Mouse (Mus musculus): Measurements from ENCODE around the gene Trpm2. TPM values are rescaled to one million over a fixed set of nuclear protein-coding genes. Genes with fewer than 3 reads are reported as not detected.
"Not testable (repeated sequence)": the region's sequence is repeated elsewhere in the genome, so short reads cannot be mapped to it uniquely, and the experiment has no call there.

The Trpm2 gene
- polyA plus RNA-seq, 1 experiment from 2014 or later: 0.60 TPM

DNA sequence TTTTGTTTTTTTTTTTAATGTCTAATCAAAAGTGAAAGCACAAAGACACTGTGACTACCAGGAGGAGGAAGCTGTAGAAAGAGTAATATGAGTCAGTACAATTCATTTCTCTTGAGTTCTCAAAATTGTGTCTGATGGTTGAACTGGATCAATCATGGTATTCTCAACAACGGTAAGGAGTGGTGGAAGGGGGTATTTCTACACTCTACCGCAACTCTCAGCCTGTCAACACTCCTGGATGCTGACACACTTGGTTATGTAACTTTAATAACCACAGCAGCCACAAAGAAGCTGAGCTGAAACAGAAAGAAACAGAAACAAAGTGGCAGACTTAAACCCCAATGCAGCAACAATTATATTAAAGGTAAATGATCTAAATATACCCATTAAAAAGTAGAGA lies 7.6 kb downstream of the Trpm2 start:
- H3K9ac ChIP-seq: no peak overlapping the region
- H3K36me3 ChIP-seq: no peaks in the 10 kb centered on the region
- 73% methylated on average over 2 of the region's 2 CpGs for WGBS

GRCm38 (mm10) chr10:77950468-77950867 lies 19.9 kb downstream of the Trpm2 start:
- not testable (repeated sequence) for H3K36me3 ChIP-seq; H3K9ac ChIP-seq; H3K4me1 ChIP-seq; H3K27ac ChIP-seq (replicated peaks); ATAC-seq (ENCODE audit: insufficient number of reproducible peaks, low FRiP score, low TSS enrichment, low read depth); H3K4me3 ChIP-seq (replicated peaks); H3K9me3 ChIP-seq (replicated peaks); H3K27me3 ChIP-seq; H3K4me2 ChIP-seq (replicated peaks)
- WGBS: 93% methylated on average over 10 of the region's 12 CpGs

More for the DNA sequence above, 7.6 kb downstream of the Trpm2 start:
- no peaks in the 10 kb centered on the region for H3K9me3 ChIP-seq (replicated peaks)
- no peaks in the 10 kb centered on the region for H3K4me1 ChIP-seq
- no peak for ATAC-seq (ENCODE audit: insufficient number of reproducible peaks, low FRiP score, low TSS enrichment, low read depth)
- no peak overlapping the region for H3K4me2 ChIP-seq (replicated peaks)
- no peak overlapping the region for H3K27ac ChIP-seq (replicated peaks)
- H3K27me3 ChIP-seq: peaks cover 2% of the 10 kb centered on the region; the same call in 1 of the 2 replicates
- no peak overlapping the region for H3K4me3 ChIP-seq (replicated peaks)

GRCm38 (mm10) chr10:77939685-77940084 lies 30.7 kb downstream of the Trpm2 start:
- Histone ChIP-seq H3K36me3 (no peaks in the 10 kb centered on the region), H3K9me3 (replicated peaks) (no peaks in the 10 kb centered on the region), H3K4me2 (replicated peaks) (no peak overlapping the region), H3K27ac (replicated peaks) (no peak overlapping the region), H3K27me3 (no peaks in the 10 kb centered on the region), H3K4me3 (replicated peaks) (no peak overlapping the region), H3K4me1 (no peaks in the 10 kb centered on the region), H3K9ac (no peak overlapping the region)
- 75% methylated on average over 2 of the region's 2 CpGs for WGBS
- ATAC-seq (ENCODE audit: insufficient number of reproducible peaks, low FRiP score, low TSS enrichment, low read depth): no peak

GRCm38 (mm10) chr10:77927375-77927774 lies 43.0 kb downstream of the Trpm2 start:
- H3K27me3 ChIP-seq: no peaks in the 10 kb centered on the region
- H3K9me3 ChIP-seq (replicated peaks): no peaks in the 10 kb centered on the region
- no peak overlapping the region for H3K4me3 ChIP-seq (replicated peaks)
- no peak for ATAC-seq (ENCODE audit: insufficient number of reproducible peaks, low FRiP score, low TSS enrichment, low read depth)
- no peak overlapping the region for H3K27ac ChIP-seq (replicated peaks)
- no peak overlapping the region for H3K9ac ChIP-seq
- 86% methylated on average over 10 of the region's 10 CpGs for WGBS
- no peak overlapping the region for H3K4me2 ChIP-seq (replicated peaks)
- no peaks in the 10 kb centered on the region for H3K36me3 ChIP-seq
- H3K4me1 ChIP-seq: no peaks in the 10 kb centered on the region

DNA sequence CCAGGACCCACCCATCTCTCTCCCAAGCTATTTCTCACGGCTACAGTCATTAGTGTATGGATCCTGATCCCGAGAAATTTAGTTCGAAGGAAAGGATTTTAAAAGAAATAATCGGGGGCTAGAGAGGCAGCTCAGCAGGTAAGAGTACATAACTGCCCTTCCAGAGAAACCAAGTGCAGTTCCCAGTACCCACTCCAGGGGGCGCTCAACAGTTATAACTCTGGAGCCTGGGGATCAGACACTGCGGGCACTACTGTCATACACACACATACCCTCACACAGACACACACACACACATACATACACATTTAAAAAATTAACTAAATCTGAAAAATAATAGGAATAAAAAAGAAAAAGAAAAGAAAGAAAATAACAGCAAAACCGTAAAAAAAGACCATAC lies 44.2 kb downstream of the Trpm2 start:
- WGBS: 37% methylated on average over 7 of the region's 7 CpGs
- H3K4me2 ChIP-seq (replicated peaks): no peak overlapping the region
- no peak overlapping the region for H3K4me3 ChIP-seq (replicated peaks)
- H3K9ac ChIP-seq: no peak overlapping the region
- H3K36me3 ChIP-seq: no peaks in the 10 kb centered on the region
- H3K27me3 ChIP-seq: no peaks in the 10 kb centered on the region
- H3K27ac ChIP-seq (replicated peaks): no peak overlapping the region
- no peaks in the 10 kb centered on the region for H3K4me1 ChIP-seq
- H3K9me3 ChIP-seq (replicated peaks): no peaks in the 10 kb centered on the region
- no peak for ATAC-seq (ENCODE audit: insufficient number of reproducible peaks, low FRiP score, low TSS enrichment, low read depth)

DNA sequence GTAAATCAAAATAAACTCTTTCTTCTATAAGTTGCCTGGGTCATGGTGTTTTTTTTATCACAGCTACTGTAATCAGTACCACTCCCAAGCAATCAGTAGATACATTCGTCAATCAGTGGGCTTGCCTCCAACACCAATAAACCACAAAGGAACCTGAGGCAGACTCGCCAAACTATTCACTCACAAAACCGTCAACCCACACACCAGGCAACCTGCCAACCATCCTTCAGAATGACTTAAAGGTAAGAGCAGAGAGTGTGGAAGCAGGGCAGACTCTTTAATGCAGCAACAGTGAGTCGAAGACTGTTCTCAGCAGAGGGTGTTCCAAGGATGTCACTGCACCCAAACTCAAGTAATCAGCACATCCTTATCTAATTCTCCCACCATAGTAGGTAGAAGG lies 47.7 kb downstream of the Trpm2 start:
- Histone ChIP-seq H3K27me3 (no peaks in the 10 kb centered on the region), H3K4me2 (replicated peaks) (no peak overlapping the region), H3K27ac (replicated peaks) (no peak overlapping the region), H3K4me1 (no peaks in the 10 kb centered on the region), H3K4me3 (replicated peaks) (no peak overlapping the region), H3K36me3 (no peaks in the 10 kb centered on the region), H3K9me3 (replicated peaks) (no peaks in the 10 kb centered on the region), H3K9ac (no peak overlapping the region)
- 73% methylated on average over 4 of the region's 4 CpGs for WGBS
- no peak for ATAC-seq (ENCODE audit: insufficient number of reproducible peaks, low FRiP score, low TSS enrichment, low read depth)

DNA sequence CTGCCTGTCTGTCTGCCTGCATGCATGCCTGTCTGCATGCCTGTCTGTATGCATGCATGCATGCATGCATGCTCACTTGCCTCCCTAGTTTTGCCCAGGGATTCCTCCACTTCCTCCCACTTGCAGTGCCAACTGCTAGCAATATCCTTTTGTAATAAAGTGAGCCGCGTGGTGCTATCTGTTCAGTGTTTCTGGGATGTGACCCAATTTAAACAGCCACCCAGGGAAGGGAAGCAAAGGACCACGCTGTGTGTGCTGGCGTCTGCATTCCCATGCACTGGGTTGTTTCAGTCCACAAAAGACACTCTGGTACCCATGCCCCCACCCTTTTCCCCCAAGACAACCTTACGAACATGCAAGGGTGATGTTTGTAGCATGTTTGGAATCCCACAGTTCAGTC lies 49.4 kb downstream of the Trpm2 start:
- H3K36me3 ChIP-seq: no peaks in the 10 kb centered on the region
- no peak overlapping the region for H3K4me2 ChIP-seq (replicated peaks)
- H3K4me3 ChIP-seq (replicated peaks): no peak overlapping the region
- WGBS: 62% methylated on average over 5 of the region's 5 CpGs
- H3K9me3 ChIP-seq (replicated peaks): no peaks in the 10 kb centered on the region
- no peaks in the 10 kb centered on the region for H3K27me3 ChIP-seq
- no peak overlapping the region for H3K27ac ChIP-seq (replicated peaks)
- H3K9ac ChIP-seq: no peak overlapping the region
- no peaks in the 10 kb centered on the region for H3K4me1 ChIP-seq
- ATAC-seq (ENCODE audit: insufficient number of reproducible peaks, low FRiP score, low TSS enrichment, low read depth): no peak

- 63% methylated on average over 8 of the region's 8 CpGs for WGBS
These were observed 53.6 kb downstream of the Trpm2 start for GRCm38 (mm10) chr10:77916636-77917335.

DNA sequence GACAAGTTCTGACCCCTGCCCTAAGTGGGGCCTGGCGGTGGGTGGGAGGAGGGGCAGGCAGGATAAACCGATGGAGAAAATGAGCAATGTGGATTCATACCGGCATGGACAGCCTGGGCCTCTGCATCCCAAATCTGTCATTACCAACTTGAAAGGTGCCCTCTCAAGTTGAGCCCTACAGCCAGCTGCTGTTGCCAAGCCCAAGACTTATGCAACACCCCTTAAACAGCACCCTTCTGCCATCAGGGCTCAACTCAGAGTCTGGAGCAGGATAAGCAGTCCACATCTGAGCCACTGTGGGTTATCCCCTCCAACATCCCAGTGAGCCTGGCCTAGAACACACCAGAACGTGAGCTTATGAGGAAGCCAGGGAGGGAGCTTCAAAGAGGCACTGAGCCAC lies 57.1 kb downstream of the Trpm2 start:
- no peaks in the 10 kb centered on the region for H3K9me3 ChIP-seq (replicated peaks)
- H3K4me1 ChIP-seq: no peaks in the 10 kb centered on the region
- no peaks in the 10 kb centered on the region for H3K36me3 ChIP-seq
- no peak overlapping the region for H3K4me2 ChIP-seq (replicated peaks)
- no peaks in the 10 kb centered on the region for H3K27me3 ChIP-seq
- H3K9ac ChIP-seq: no peak overlapping the region
- no peak for ATAC-seq (ENCODE audit: insufficient number of reproducible peaks, low FRiP score, low TSS enrichment, low read depth)
- H3K4me3 ChIP-seq (replicated peaks): no peak overlapping the region
- H3K27ac ChIP-seq (replicated peaks): no peak overlapping the region
- WGBS: 61% methylated on average over 4 of the region's 4 CpGs

More at GRCm38 (mm10) chr10:77916636-77917335, 53.6 kb downstream of the Trpm2 start:
- Histone ChIP-seq H3K4me2 (replicated peaks) (no peak overlapping the region), H3K4me3 (replicated peaks) (no peak overlapping the region), H3K36me3 (no peaks in the 10 kb centered on the region), H3K27ac (replicated peaks) (no peak overlapping the region), H3K27me3 (no peaks in the 10 kb centered on the region), H3K4me1 (no peaks in the 10 kb centered on the region), H3K9ac (no peak overlapping the region), H3K9me3 (replicated peaks) (no peaks in the 10 kb centered on the region)
- no peak for ATAC-seq (ENCODE audit: insufficient number of reproducible peaks, low FRiP score, low TSS enrichment, low read depth)

DNA sequence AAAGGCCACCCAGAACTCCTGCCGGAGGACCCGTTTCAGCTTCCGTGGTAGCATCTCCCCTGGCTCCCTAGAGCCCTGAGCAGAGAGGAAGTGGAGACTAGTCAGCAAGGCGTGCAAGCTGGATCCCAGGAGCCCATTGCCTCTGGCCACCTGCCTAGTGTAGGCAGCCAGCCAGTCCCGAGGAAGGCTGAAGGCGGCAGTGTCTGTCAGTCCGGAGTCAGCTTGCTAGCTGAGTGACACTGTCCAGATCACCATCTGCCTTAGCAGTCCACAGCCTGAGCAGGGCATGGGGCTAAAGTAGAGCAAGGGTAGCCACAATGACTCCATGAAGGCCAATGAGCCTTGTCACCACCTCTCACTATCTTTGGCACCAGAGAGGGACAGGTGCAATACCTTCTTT lies 57.8 kb downstream of the Trpm2 start:
- Histone ChIP-seq H3K4me3 (replicated peaks) (no peak overlapping the region), H3K9me3 (replicated peaks) (no peaks in the 10 kb centered on the region), H3K4me2 (replicated peaks) (no peak overlapping the region), H3K9ac (no peak overlapping the region), H3K27me3 (no peaks in the 10 kb centered on the region), H3K36me3 (no peaks in the 10 kb centered on the region), H3K27ac (replicated peaks) (no peak overlapping the region), H3K4me1 (no peaks in the 10 kb centered on the region)
- WGBS: 60% methylated on average over 7 of the region's 7 CpGs
- no peak for ATAC-seq (ENCODE audit: insufficient number of reproducible peaks, low FRiP score, low TSS enrichment, low read depth)

GRCm38 (mm10) chr10:77902894-77903715 lies 67.3 kb downstream of the Trpm2 start:
- peak; percentile 72 for ATAC-seq (ENCODE audit: insufficient number of reproducible peaks, low FRiP score, low TSS enrichment, low read depth)
- no peak overlapping the region for H3K9ac ChIP-seq
- peak overlapping the region; percentile 62 for H3K4me3 ChIP-seq (replicated peaks)
- no peaks in the 10 kb centered on the region for H3K27me3 ChIP-seq
- H3K4me1 ChIP-seq: peaks cover 12% of the 10 kb centered on the region
- 6% methylated on average over 35 of the region's 35 CpGs for WGBS
- no peaks in the 10 kb centered on the region for H3K36me3 ChIP-seq
- peak overlapping the region; percentile 92 for H3K4me2 ChIP-seq (replicated peaks)
- no peaks in the 10 kb centered on the region for H3K9me3 ChIP-seq (replicated peaks)
- H3K27ac ChIP-seq (replicated peaks): no peak overlapping the region
